Mouse (Mus musculus) lung, adult 2 months (tissue): Measurements from ENCODE around the gene Hmga2.

ENCODE experiments used
- CTCF ChIP-seq: fragments of 200-500 bp; IDR thresholded peaks from 2 replicates; pipeline ENCODE4 v1.5.1; 2011; ENCODE audit warnings: mild to moderate bottlenecking, low read length, control low read depth; ENCODE audit not compliant: insufficient read depth
- POLR2A ChIP-seq: fragments of 200-500 bp; IDR thresholded peaks from 2 replicates; pipeline ENCODE4 v1.6.1; 2011; ENCODE audit warnings: low read depth, mild to moderate bottlenecking, control low read depth, low read length, borderline replicate concordance; ENCODE audit errors: extremely low read depth

DNA sequence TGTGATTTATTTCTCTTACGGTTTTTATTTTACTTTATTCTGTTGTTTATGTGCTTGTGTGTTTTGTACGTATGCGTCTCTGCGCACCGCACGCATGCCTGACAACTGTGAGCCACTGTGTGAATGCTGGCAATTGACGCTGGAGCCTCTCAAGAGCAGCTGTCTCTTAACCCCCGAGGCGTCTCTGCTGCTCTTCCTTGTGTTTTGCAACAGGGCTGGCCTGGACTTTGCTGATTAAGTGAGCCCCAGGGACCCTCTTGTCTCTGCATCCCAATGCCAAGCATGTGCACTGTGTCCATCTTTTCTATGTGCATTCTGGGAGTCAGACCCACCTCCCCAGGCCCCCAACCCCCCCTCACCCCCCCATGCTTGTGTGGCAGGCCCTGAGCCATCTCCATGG, 24.5 kb upstream of the Hmga2 start:
- TF ChIP-seq POLR2A (no peak), CTCF (no peak)
